Mouse (Mus musculus) heart, adult 2 months (tissue): ENCODE results near the gene Stpg4. TPM values are rescaled to one million over a fixed set of nuclear protein-coding genes. Genes with fewer than 3 reads are reported as not detected.

Experiments used
- DNase-seq, 2 experiments: peaks; one replicate each; pipeline ENCODE4 v3.0.0; 2021
- H3K27ac ChIP-seq: fragments of 200-600 bp; 2 replicates; pipeline ENCODE4 v1.8.1; 2022
- H3K27me3 ChIP-seq: fragments of 200-500 bp; 2 replicates; pipeline ENCODE4 v1.6.1; 2012; ENCODE audit warnings: mild to moderate bottlenecking, low read length, inconsistent platforms, mixed read lengths; ENCODE audit not compliant: control insufficient read depth, insufficient read depth
- H3K36me3 ChIP-seq: fragments of 200-500 bp; 2 replicates; pipeline ENCODE4 v1.6.1; 2012; ENCODE audit warnings: low read length, inconsistent platforms; ENCODE audit not compliant: control insufficient read depth, insufficient read depth
- H3K4me1 ChIP-seq: fragments of 200-500 bp; 2 replicates; pipeline ENCODE4 v1.6.1; 2011; ENCODE audit warnings: low read length; ENCODE audit not compliant: control insufficient read depth, insufficient read depth
- H3K4me3 ChIP-seq: fragments of 200-600 bp; 2 replicates; pipeline ENCODE4 v1.8.1; 2022
- H3K79me2 ChIP-seq: fragments of 200-500 bp; replicated peaks from 2 replicates; pipeline ENCODE4 v1.6.1; 2012; ENCODE audit warnings: mild to moderate bottlenecking, inconsistent platforms, low read length, moderate library complexity, mixed read lengths; ENCODE audit not compliant: control insufficient read depth, insufficient read depth
- H3K9ac ChIP-seq: fragments of 200-500 bp; 2 replicates; pipeline ENCODE4 v1.6.1; 2012; ENCODE audit warnings: low read depth, mild to moderate bottlenecking, control low read depth, inconsistent platforms, low read length, mixed read lengths
- CTCF ChIP-seq: fragments of 200-600 bp; IDR thresholded peaks from 2 replicates; pipeline ENCODE4 v1.8.1; 2022; ENCODE audit warnings: antibody characterized with exemption, mild to moderate bottlenecking, moderate library complexity
- EP300 ChIP-seq: fragments of 200-500 bp; IDR thresholded peaks from 2 replicates; pipeline ENCODE4 v1.6.1; 2011; ENCODE audit warnings: low read depth, low read length, control low read depth; ENCODE audit not compliant: insufficient read depth
- POLR2A ChIP-seq: fragments of 200-500 bp; IDR thresholded peaks from 2 replicates; pipeline ENCODE4 v1.6.1; 2011; ENCODE audit warnings: mild to moderate bottlenecking, low read depth, low read length, control low read depth; ENCODE audit not compliant: insufficient read depth
- WGBS: fragments of 180-500 bp; shearing (Covaris S2); methylation state at CpG from one replicate; pipeline ENCODE4 v1.1.7; 2018; 5-methylcytosine and 5-hydroxymethylcytosine counted together
- intact Hi-C: fragments of 180-260 bp; cut with DNase I; formaldehyde crosslinking; loops from one replicate; pipeline ENCODE4 v1.15.1; 2025
- polyA plus RNA-seq: library from polyadenylated mRNA; depleted of rRNA; stranded (reverse); fragments of >200 nt; gene quantifications from 2 replicates; pipeline ENCODE4 v1.2.3, GENCODE M21; 2012
- total RNA-seq, 2 experiments: library from RNA; stranded (reverse); gene quantifications; 2 replicates each; pipeline ENCODE4 v1.2.3; 2021

Gene Stpg4
- total and polyA plus RNA-seq, 3 experiments, result 0.27 TPM; not detected in 2

GRCm38 (mm10) chr17:87356261-87356660, 71.3 kb downstream of the Stpg4 start:
- 99% methylated on average over 5 of the region's 5 CpGs for WGBS
- H3K27me3 ChIP-seq, result no peaks in the 10 kb centered on the region
- H3K27ac ChIP-seq, result no peak overlapping the region
- no peaks in the 10 kb centered on the region for H3K36me3 ChIP-seq
- DNase-seq, result no peak
- intact Hi-C loops, result no loop called here
- no peaks in the 10 kb centered on the region for H3K79me2 ChIP-seq
- no peak overlapping the region for H3K4me3 ChIP-seq
- TF ChIP-seq POLR2A (no peak), CTCF (no peak), EP300 (no peak)
- no peak overlapping the region for H3K9ac ChIP-seq
- peaks cover 3% of the 10 kb centered on the region for H3K4me1 ChIP-seq

- intact Hi-C loops, result no loop called here
- WGBS, result 85% methylated on average over 8 of the region's 8 CpGs
- H3K79me2 ChIP-seq, result no peaks in the 10 kb centered on the region
- no peaks in the 10 kb centered on the region for H3K27me3 ChIP-seq
- no peak overlapping the region for H3K4me3 ChIP-seq
- DNase-seq, result no peak
- peaks cover 10% of the 10 kb centered on the region for H3K4me1 ChIP-seq
- H3K9ac ChIP-seq, result no peak overlapping the region
- TF ChIP-seq POLR2A (no peak), EP300 (no peak), CTCF (no peak)
- no peaks in the 10 kb centered on the region for H3K36me3 ChIP-seq
- H3K27ac ChIP-seq, result no peak overlapping the region
Measured at GRCm38 (mm10) chr17:87355456-87355855, 72.1 kb downstream of the Stpg4 start.

- H3K4me1 ChIP-seq, result peaks cover 14% of the 10 kb centered on the region
- H3K9ac ChIP-seq, result no peak overlapping the region
- H3K79me2 ChIP-seq, result no peaks in the 10 kb centered on the region
- intact Hi-C loops, result no loop called here
- no peak overlapping the region for H3K4me3 ChIP-seq
- WGBS, result 85% methylated on average over 8 of the region's 8 CpGs
- no peaks in the 10 kb centered on the region for H3K27me3 ChIP-seq
- H3K27ac ChIP-seq, result no peak overlapping the region; the same call in 1 of the 2 replicates
- H3K36me3 ChIP-seq, result no peaks in the 10 kb centered on the region
- peak in 1 of 2 experiments; percentile 51 for DNase-seq
- TF ChIP-seq EP300, result no peak
- no peak for TF ChIP-seq POLR2A
- no peak for TF ChIP-seq CTCF
Measured at GRCm38 (mm10) chr17:87353745-87354320, 73.7 kb downstream of the Stpg4 start.

GRCm38 (mm10) chr17:87352898-87353225, 74.7 kb downstream of the Stpg4 start:
- WGBS, result 67% methylated on average over 1 of the region's 1 CpGs
- H3K4me3 ChIP-seq, result no peak overlapping the region
- H3K27me3 ChIP-seq, result no peaks in the 10 kb centered on the region
- peaks cover 14% of the 10 kb centered on the region for H3K4me1 ChIP-seq
- no peak overlapping the region for H3K27ac ChIP-seq
- intact Hi-C loops, result no loop called here
- H3K36me3 ChIP-seq, result no peaks in the 10 kb centered on the region
- DNase-seq, result no peak
- H3K79me2 ChIP-seq, result no peaks in the 10 kb centered on the region
- TF ChIP-seq CTCF (no peak), EP300 (no peak), POLR2A (no peak)
- H3K9ac ChIP-seq, result no peak overlapping the region

GRCm38 (mm10) chr17:87352106-87352897, 75.2 kb downstream of the Stpg4 start:
- no peak for TF ChIP-seq POLR2A
- no peak for TF ChIP-seq CTCF
- TF ChIP-seq EP300, result no peak
- no peaks in the 10 kb centered on the region for H3K79me2 ChIP-seq
- peak overlapping the region; percentile 84 for H3K27ac ChIP-seq
- H3K36me3 ChIP-seq, result no peaks in the 10 kb centered on the region
- peaks cover 14% of the 10 kb centered on the region for H3K4me1 ChIP-seq
- H3K27me3 ChIP-seq, result no peaks in the 10 kb centered on the region
- H3K9ac ChIP-seq, result no peak overlapping the region
- no peak for DNase-seq
- intact Hi-C loops, result no loop called here
- H3K4me3 ChIP-seq, result no peak overlapping the region
- WGBS, result 62% methylated on average over 16 of the region's 16 CpGs
